8 mouse cellular contexts compared by ENCODE assay signal in the genomic region with DNA sequence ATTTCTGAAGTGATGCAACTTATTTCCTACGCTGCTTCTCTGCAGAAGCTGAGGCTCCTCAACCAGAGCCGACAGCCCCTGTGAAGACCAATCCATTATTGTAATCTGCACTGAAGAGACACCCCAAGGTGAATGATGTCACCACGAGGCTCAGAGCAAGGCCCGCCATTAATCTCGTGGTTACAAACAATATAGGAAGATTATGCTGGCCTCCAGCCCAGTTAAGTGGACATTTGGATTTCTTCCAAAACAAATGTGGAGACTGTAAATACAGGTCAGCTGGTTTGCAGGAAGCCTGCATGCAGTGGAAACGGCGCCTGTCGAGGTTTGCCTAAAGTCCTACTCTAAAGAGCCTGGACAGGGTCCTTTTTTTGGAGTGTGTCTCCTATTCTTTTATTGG.
DNase-seq lines count a peak whose midpoint lies in the region; ATAC-seq lines count a peak whose summit lies in the region.

No protein-coding gene starts in this region.

- H3K9ac ChIP-seq in heart, embryonic 13.5 days = peak overlapping the region; percentile 21; the same call in 1 of the 2 replicates

- intact Hi-C loops in heart, postnatal 36 days (cut with DNase I) = no loop called here

- no peak overlapping the region for H3K4me3 ChIP-seq in heart, embryonic 13.5 days

- WGBS in heart, embryonic 13.5 days = 8% methylated on average over 8 of the region's 8 CpGs

- no peaks in the 10 kb centered on the region for H3K9me3 ChIP-seq in heart, embryonic 13.5 days

- H3K4me1 ChIP-seq in heart, embryonic 13.5 days = peaks cover 71% of the 10 kb centered on the region

- peaks cover 5% of the 10 kb centered on the region for H3K27me3 ChIP-seq in heart, embryonic 13.5 days (replicated peaks)

- H3K36me3 ChIP-seq in heart, embryonic 13.5 days = no peaks in the 10 kb centered on the region

- DNase-seq in heart, postnatal 36 days = no peak
- DNase-seq in adrenal gland, postnatal 25 days = peak; percentile 43
- DNase-seq in kidney, adult 9 months = peak; percentile 24
- peak; percentile 72 for DNase-seq in lung, postnatal 36 days
- no peak for DNase-seq in testis, postnatal 10 days (ENCODE audit: low spot score)
- DNase-seq in layer of hippocampus, adult 11-12 months (ENCODE audit: low spot score) = no peak
- no peak for DNase-seq in layer of hippocampus, postnatal 25 days (ENCODE audit: extremely low spot score in 1 of 2, low spot score in 1 of 2)

- ATAC-seq in heart, embryonic 13.5 days (ENCODE audit: extremely low read depth, insufficient number of reproducible peaks, low FRiP score, low TSS enrichment) = peak; percentile 45; the same call in 1 of the 2 replicates

- peak overlapping the region; percentile 19; the same call in 1 of the 2 replicates for H3K4me2 ChIP-seq in heart, embryonic 13.5 days

- peak overlapping the region; percentile 74 for H3K27ac ChIP-seq in heart, embryonic 13.5 days (replicated peaks)

Comparison
In these comparisons a context has a peak if more than half of its experiments do, and no peak if none do; other contexts are left out.
1. DNase-seq: peak in adrenal gland, postnatal 25 days (single experiment), kidney, adult 9 months (single experiment) and lung, postnatal 36 days (single experiment); none in heart, postnatal 36 days (0 of 2), testis, postnatal 10 days (single experiment), layer of hippocampus, adult 11-12 months (single experiment) and layer of hippocampus, postnatal 25 days (0 of 2).